Mouse (Mus musculus): Measurements from ENCODE around the gene Taok1. TPM values are rescaled to one million over a fixed set of nuclear protein-coding genes. Genes with fewer than 3 reads are reported as not detected.

The Taok1 gene
- 3.7 TPM in 2 replicates for polyA plus RNA-seq (2012; ENCODE audit: low replicate concordance)

DNA sequence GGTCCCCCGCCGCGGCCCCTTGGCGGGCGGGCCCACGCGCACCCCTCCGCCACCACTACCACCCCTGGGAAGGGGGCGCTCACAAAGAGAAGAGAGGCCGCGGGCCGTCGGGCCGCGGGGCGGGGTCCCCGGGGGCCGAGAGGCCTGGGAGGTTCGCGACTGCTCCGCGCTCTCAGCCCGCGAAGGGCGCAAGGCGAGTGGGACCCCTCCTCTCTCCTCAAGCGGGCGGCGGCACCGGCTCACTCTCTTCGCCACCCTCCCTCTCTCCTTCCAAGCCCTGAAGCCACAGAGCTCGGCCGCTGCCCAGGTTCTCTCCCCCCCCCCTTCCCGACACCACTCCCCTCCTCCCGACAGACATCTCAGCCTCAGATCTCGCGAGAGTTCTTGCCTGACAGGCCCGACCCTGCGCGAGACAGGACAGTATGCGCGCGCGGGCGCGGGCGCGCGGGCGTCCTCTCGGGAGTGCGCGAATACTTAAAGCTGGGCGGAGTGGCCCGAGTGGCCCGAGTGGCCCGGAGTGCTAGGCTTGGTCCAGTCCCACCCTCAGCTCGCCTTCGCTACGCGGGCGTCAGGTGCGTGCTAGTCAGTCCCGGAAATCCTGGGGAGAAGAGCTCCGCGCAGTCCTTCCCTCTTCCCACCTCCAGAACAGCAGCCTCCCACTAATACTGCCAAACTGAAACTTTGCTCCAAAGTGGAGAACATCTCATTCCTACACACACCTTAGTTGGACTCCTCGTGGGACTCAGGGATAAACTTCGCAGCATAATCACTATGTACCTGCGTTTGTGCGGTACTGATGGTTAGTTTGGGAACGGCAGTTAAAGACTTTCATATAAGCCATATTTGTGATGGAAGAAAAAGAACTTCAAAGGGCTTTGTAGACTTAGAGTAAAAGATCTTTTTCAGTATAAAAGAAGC is at the start of gene Taok1:
TSS of gene Taok1 (minus strand) at position 278 of the 918 bp plus-strand sequence.

DNA sequence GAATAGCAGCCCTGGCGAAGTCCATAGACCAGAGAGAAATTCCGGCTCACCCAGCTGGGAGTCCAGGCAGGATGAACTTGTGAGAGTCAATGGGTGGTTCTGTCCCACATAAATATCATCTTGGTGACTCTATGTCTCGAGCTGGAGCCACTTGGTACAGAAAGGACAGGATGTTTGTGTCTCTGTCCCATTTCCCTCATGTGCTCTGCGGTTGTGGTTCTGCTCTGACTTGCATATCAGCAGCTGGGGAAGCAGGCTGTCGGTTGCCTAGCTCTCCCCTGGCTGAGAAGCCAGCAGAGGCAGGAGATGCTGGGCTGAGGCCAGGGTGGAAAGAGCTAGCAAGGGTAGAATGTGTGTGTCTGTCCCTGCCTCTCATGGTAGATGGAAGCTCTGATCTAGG is 88.6 kb downstream of the Taok1 start, which contains the start of gene Gm10392:
TSS of gene Gm10392 (minus strand) at position 156 of the 400 bp plus-strand sequence.

DNA sequence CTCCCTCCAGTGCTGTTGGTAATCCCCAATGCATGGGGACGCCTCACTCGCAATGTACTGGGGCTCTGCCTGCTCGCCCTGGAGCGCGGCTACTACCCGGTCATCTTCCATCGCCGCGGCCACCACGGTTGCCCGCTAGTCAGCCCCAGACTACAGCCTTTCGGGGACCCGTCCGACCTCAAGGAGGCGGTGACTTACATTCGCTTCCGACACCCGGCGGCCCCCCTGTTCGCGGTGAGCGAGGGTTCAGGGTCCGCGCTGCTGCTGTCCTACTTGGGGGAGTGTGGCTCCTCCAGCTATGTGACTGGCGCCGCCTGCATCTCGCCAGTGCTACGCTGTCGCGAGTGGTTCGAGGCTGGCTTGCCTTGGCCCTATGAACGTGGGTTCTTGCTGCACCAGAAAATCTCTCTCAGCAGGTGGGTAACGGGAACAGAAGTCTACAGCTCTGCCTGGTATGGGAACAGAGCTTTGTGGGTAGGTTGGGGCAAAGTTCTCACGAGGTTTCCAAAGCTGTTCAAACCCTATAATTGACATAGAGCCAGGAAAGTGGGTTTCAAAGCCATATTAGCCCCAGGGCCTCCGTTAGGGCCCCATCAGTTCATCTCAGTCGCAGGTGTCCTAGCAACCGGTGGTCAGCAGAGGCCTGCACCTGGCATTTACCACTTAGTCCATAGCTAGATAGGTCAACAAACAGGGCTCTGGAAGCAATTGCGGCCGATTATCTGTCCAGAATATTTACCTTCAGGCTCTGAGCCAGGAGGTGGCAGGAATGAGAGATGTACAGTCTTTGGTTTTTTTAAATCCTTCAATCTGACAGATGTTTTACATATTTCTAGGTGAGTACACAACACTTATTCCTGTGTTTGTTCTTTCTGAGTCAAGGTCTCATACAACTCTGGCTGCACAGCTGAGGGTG is 91.7 kb downstream of the Taok1 start, which contains the start of gene Trp53i13:
TSS of gene Trp53i13 (minus strand) at position 344 of the 916 bp plus-strand sequence.

DNA sequence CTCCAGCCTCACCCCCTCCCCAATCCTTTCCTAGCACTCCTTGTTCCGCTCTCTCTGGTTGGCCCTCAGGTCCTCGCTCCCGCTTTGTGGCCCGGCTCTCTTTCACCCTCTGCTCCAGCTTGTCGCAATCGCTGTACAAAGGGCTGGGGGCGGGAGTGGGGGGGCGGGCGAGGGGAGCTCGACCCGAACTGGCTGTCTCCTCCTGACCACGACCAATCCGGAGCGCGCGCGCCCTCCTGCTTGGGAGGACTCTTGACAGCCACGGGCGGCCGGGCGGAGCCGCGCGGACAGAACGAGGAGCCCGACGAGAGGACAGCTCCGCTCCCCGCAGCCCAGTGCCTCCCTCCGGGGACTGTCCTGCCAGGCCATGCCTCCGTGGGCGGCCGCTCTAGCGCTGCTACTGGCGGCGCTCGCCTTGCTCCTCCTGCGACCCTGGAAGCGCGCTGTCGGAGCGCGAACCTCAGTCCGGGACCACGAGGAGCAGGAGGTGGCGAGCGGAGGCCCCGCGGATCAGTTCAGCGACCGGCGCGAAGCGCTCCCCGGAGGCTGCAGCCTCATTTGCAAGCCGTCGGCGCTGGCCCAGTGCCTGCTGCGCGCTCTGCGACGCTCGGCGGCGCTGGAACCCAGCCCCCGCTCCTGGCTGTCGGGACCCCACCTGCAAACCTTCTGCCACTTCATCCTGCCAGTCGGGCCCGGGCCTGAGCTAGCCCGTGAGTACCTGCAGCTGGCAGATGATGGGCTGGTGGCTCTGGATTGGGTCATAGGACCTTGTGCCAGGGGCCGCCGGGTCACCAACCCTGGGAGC is 92.6 kb downstream of the Taok1 start, which contains the start of gene Abhd15:
TSS of gene Abhd15 (plus strand) at position 290 of the 805 bp plus-strand sequence.

DNA sequence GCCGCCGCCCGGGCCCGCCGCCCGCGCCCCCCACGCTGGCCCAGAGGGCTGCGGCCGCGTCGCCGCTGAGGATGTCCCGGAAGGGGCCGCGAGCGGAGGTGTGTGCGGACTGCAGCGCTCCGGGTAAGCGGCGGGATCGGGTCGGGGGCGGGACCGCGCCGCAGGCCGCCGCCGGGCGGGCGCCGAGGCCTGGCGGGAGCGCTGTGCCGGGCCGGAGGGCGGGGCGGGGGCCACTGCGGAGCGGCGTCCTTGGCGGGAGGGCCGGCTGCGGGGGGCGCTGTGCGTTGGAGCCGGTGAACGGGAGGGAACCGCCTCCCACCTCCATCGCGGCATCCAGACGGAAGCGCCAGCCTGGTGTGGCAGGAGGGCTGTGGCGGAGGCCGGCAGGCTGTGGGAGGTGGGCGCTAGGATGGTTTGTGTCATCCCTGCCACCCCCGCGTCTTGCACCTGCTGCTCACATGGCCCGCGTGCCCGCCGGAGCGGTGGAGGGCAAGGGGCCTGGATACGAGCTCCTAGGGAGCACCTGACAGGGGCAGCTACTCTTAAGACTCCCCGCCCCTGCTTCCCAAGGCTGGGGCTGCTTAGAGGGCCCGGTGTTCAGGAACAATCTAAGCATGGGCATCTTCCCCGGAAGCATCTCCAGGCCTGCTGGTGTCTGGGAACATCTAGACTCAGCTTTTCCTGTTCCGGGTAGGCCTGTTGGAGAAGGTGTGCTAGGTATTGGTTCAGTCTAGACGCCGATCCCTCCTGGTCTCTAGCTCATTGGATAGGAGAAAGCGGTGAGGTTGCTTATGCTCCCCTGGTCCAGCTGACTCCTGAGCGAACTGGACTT is 113.9 kb downstream of the Taok1 start, which contains the start of gene Git1:
TSS of gene Git1 (plus strand) at position 51 of the 832 bp plus-strand sequence.

DNA sequence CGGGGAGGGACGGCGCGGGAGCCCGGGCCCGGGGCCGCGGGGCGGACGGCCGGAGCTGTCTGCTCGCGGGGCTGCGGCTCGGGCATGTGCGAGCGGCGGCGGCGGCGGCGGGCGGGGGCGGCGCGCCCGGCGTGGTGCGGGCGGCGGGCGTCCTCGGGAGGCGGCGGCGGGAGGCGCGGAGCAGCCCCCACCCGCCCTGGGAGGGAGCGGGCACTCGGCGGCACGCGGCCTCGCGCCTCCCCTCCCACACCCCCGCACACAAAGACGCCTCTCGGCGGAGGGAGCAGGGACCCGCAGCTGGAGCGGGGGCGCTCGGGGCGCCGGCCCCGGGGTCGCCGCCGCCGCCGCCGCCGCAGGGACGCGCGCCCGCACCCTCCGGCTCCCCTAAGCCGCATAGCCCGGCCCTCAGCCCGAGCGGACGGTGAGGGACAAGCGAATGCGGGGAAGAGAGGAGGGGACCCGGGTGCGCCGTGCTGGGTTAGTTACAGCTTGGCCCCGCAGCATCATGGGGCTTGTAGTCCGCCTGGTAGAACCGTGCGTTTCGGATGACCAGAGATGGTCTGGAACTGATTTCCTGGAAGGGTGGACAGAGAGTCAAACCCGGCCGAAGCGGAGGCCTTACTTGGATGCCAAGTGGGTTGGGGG is 117.9 kb downstream of the Taok1 start, which contains the start of gene Ankrd13b:
TSS of gene Ankrd13b (minus strand) at position 88 of the 645 bp plus-strand sequence.

Other genes starting within 250 kb of the Taok1 start
- not detected in 2 replicates for gene Coro6, start 145.4 kb downstream of the Taok1 start, polyA plus RNA-seq (2012; ENCODE audit: low replicate concordance)
- 37.3 and 60.0 TPM in 2 replicates for gene Ankrd13b, start 118.1 kb downstream of the Taok1 start, polyA plus RNA-seq (2012; ENCODE audit: low replicate concordance)
- 122 and 126 TPM in 2 replicates for gene Git1, start 114.3 kb downstream of the Taok1 start, polyA plus RNA-seq (2012; ENCODE audit: low replicate concordance)
- 2.0 and 2.8 TPM in 2 replicates for gene Abhd15, start 92.7 kb downstream of the Taok1 start, polyA plus RNA-seq (2012; ENCODE audit: low replicate concordance)
- 16.1 and 22.4 TPM in 2 replicates for gene Trp53i13, start 91.8 kb downstream of the Taok1 start, polyA plus RNA-seq (2012; ENCODE audit: low replicate concordance)
- gene Gm10392, start 88.6 kb downstream of the Taok1 start, polyA plus RNA-seq (2012; ENCODE audit: low replicate concordance), result 0.10 TPM in 1 of 2 replicates, not detected in the other
- 25.9 and 37.8 TPM in 2 replicates for gene Nufip2, start 78.3 kb upstream of the Taok1 start, polyA plus RNA-seq (2012; ENCODE audit: low replicate concordance)
- gene Cryba1, start 117.5 kb upstream of the Taok1 start, polyA plus RNA-seq (2012; ENCODE audit: low replicate concordance), result not detected in 2 replicates
- 34.4 and 63.7 TPM in 2 replicates for gene Myo18a, start 155.4 kb upstream of the Taok1 start, polyA plus RNA-seq (2012; ENCODE audit: low replicate concordance)
- gene Gm10277, start 179.9 kb upstream of the Taok1 start, polyA plus RNA-seq (2012; ENCODE audit: low replicate concordance), result not detected in 2 replicates

Data from leukemia stem cell, adult 10-12 weeks (primary cell).